Mouse (Mus musculus) left cerebral cortex, postnatal 25 days (tissue): ENCODE results near the gene Hgfac. TPM values are rescaled to one million over a fixed set of nuclear protein-coding genes. Genes with fewer than 3 reads are reported as not detected.

ENCODE experiments used
- DNase-seq, 2 experiments: peaks; one replicate each; pipeline ENCODE4 v3.0.0; 2022; ENCODE audit warnings: low spot score in 2 of 2, mixed read lengths in 1 of 2
- intact Hi-C: fragments of 180-260 bp; cut with DNase I; formaldehyde crosslinking; loops from one replicate; pipeline ENCODE4 v1.15.1; 2025
- microRNA-seq, 2 experiments: library from miRNA; unstranded; fragments of <30 nt; microRNA quantifications; one replicate each; pipeline ENCODE4 v1.2.0; 2022
- total RNA-seq, 2 experiments: library from RNA; stranded (reverse); gene quantifications; 2 replicates each; pipeline ENCODE4 v1.2.3; 2021

Gene Hgfac
- total RNA-seq, 2 experiments from 2014 or later = 1.1 TPM

- intact Hi-C loops = no loop called here
- DNase-seq = no peak
These were observed 43.6 kb downstream of the Hgfac start for GRCm38 (mm10) chr5:35084913-35085312.

DNA sequence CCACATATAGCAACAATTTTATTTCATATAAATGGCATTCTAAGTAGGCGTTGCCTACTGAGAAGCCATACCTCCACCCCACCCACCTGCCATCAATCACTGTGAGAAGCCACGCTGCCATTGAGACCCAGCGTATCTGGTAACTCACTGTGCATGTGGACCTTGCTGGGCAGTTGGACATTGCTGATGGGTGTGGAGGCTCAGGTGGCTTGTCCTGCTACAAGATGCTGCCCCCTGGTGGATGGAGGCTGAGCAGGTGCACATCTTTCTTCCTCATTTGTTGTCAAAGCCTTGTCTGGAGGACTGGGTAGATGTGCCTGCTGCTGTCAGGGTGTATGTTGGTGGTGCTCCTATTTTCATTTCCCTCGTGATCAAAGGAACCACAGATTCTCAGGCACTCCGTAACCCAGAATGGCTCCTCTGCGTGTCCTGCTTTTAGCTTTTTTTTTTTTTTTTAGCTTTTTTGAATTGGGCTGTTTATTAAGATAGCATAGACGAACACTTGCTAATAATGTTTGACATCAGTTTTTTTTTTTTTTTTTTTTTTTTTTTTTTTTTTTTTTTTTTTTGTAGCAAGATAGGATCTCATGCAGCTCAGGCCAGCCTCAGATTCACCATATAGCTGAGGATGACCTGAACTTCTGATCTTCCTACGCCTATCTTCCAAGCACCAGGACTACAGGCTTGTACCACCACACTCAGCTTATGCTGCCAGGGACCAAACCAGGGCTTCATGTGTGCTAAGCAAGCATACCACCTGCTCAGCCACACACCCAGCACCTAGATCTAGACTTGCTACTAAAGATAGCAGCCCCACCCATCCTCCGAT lies 47.7 kb downstream of the Hgfac start:
- intact Hi-C loops = no loop called here
- DNase-seq = peak; percentile 56 to 69

DNA sequence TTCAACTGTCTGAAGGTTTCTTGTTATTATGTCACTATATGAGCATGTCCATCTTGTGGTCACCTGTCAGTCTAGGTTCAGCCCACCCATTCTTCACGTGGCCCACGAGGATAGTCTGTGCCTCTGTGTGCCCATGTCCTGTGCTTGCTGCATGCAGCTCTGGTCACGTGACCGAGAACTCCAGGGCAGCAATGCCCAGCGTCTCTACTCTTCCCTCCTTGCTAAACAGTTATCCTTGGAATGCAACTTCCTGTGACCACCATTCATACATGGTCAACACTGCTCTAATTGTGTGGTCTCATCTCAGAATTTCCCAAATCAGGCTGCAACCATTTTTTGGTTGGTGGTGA lies 48.3 kb downstream of the Hgfac start:
- intact Hi-C loops = no loop called here
- no peak for DNase-seq

- no peak for DNase-seq
- intact Hi-C loops = no loop called here
These were observed 50.3 kb downstream of the Hgfac start for GRCm38 (mm10) chr5:35091636-35092035.

Small RNA genes lying within 50 kb of the gene (microRNA-seq; reads per million reads assigned to microRNA genes)
- 12.9 to 17.5 reads per million in 2 experiments for gene Mir3097

Other genes starting within 250 kb of the Hgfac start
- gene Msantd1, start 133.5 kb upstream of the Hgfac start, total RNA-seq = 1 to 10 TPM; 7.6 to 8.0 TPM
- gene Rgs12, start 92.1 kb upstream of the Hgfac start, total RNA-seq = 10 to 100 TPM; 52.3 to 62.3 TPM
- gene Dok7, start 15.3 kb downstream of the Hgfac start, total RNA-seq = 10 to 100 TPM; 19.6 to 20.0 TPM
- 100 to 1,000 TPM; 128 to 143 TPM for gene Lrpap1, start 64.3 kb downstream of the Hgfac start, total RNA-seq
- gene Adra2c, start 236.8 kb downstream of the Hgfac start, total RNA-seq = 10 to 100 TPM; 20.6 to 24.4 TPM